Mouse (Mus musculus) lung, postnatal 0 days (tissue): ENCODE measurements around the gene Ppl.

Source experiments
- CTCF ChIP-seq: IDR thresholded peaks from 2 replicates; pipeline ENCODE4 v1.5.1; 2016; ENCODE audit warnings: antibody characterized with exemption, mild to moderate bottlenecking
- EP300 ChIP-seq: IDR thresholded peaks from 2 replicates; pipeline ENCODE4 v1.6.1; 2016; ENCODE audit warnings: antibody characterized with exemption, mild to moderate bottlenecking, control low read depth

DNA sequence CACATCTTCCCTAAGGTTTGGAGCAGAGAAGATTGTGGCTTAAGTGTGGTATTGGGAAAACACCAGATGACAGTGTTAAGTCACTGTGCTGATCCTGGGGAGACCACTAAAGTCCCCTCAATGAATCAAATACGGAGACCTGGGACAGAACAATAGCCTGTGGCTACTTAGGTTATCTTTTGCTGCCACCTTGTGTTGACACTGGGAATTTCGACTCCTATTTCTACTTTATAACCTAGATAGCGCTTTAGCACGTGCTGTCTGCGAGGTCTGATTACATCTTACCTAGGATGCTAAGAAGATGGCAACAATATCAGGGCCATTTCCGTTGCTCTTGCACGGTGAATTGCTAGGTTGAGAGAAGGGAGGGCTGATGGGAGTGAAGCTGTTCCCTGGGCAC, 13.3 kb upstream of the Ppl start:
- TF ChIP-seq CTCF = peak; percentile 85
- TF ChIP-seq EP300 = no peak
